Mouse (Mus musculus) forebrain, embryonic 16.5 days (tissue): ENCODE measurements around the gene Oas2. TPM values are rescaled to one million over a fixed set of nuclear protein-coding genes. Genes with fewer than 3 reads are reported as not detected.
A peak's percentile ranks its signal among the peaks of the same experiment; 100 is the strongest.

Experiments
- ATAC-seq: fragments of 200-750 bp; cut with Nextera tagmentation; 2 replicates; pipeline ENCODE4 v1.8.0; 2017; ENCODE audit warnings: mild to moderate bottlenecking, moderate library complexity
- H3K27ac ChIP-seq: fragments of 300-500 bp; sonication (generic); 2 replicates; pipeline ENCODE4 v1.5.1; 2014; ENCODE audit warnings: low read length, control low read depth
- H3K27me3 ChIP-seq: fragments of 300-500 bp; sonication (generic); replicated peaks from 2 replicates; pipeline ENCODE4 v1.6.1; 2014; ENCODE audit warnings: low read length; ENCODE audit not compliant: control insufficient read depth, insufficient read depth
- H3K36me3 ChIP-seq: fragments of 300-500 bp; sonication (generic); 2 replicates; pipeline ENCODE4 v1.6.1; 2014; ENCODE audit not compliant: control insufficient read depth, insufficient read depth
- H3K4me1 ChIP-seq: fragments of 300-500 bp; sonication (generic); replicated peaks from 2 replicates; pipeline ENCODE4 v1.6.1; 2014; ENCODE audit warnings: low read length; ENCODE audit not compliant: control insufficient read depth, insufficient read depth
- H3K4me2 ChIP-seq: fragments of 300-500 bp; sonication (generic); 2 replicates; pipeline ENCODE4 v1.6.1; 2014; ENCODE audit warnings: mild to moderate bottlenecking, low read length, control low read depth
- H3K4me3 ChIP-seq: fragments of 300-500 bp; sonication (generic); replicated peaks from 2 replicates; pipeline ENCODE4 v1.5.1; 2014; ENCODE audit warnings: mild to moderate bottlenecking, low read length, control low read depth
- H3K9ac ChIP-seq: fragments of 300-500 bp; sonication (generic); replicated peaks from 2 replicates; pipeline ENCODE4 v1.6.1; 2014; ENCODE audit warnings: low read depth, low read length, control low read depth
- H3K9me3 ChIP-seq: fragments of 300-500 bp; sonication (generic); 2 replicates; pipeline ENCODE4 v1.6.1; 2016; ENCODE audit warnings: low read length; ENCODE audit not compliant: control insufficient read depth
- WGBS: fragments of 180-500 bp; shearing (Covaris S2); extraction: QIAGEN DNeasy Blood & Tissue Kit; methylation state at CpG from one replicate; pipeline ENCODE4 v1.1.7; 2014; 5-methylcytosine and 5-hydroxymethylcytosine counted together
- polyA plus RNA-seq: library from polyadenylated mRNA; unstranded; fragments of >200 nt; fragmentation: Nextera tagmentation; extraction: Ambion mirVana; gene quantifications from 2 replicates; pipeline ENCODE4 v1.2.1, GENCODE M21; 2015

Gene Oas2
- polyA plus RNA-seq, 1 experiment from 2014 or later: 0.27 TPM

DNA sequence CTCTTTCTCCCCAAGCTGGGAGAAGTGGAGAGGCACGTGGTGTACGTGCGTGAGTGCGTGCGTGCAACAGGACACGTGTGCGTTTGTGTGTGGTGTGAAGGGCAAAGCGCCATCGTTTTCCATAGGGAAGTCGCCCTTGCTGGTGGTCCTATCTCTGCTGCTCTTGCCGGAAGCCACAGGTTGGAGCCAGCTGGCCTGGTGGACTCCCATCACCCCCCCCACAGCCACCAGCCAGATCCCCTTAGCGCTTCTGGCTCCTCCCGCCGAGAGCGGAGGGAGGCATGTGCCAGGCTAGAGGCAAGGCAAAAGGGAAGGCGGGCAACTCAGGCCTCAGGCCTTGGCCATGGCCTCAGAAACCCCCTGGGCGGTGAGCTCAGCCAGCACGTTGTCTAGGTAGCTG lies 68.7 kb downstream of the Oas2 start:
- H3K27ac ChIP-seq: 0 out of 2 replicates have a peak overlapping the region, but pooled peaks have one; percentile 57
- H3K27me3 ChIP-seq: 0 out of 2 replicates have a peak, but pooled peaks cover 3% of the 10 kb centered on the region
- no peak overlapping the region for H3K4me3 ChIP-seq
- H3K4me1 ChIP-seq: peaks cover 20% of the 10 kb centered on the region
- H3K4me2 ChIP-seq: no peak overlapping the region
- no peaks in the 10 kb centered on the region for H3K9me3 ChIP-seq
- ATAC-seq: 0 out of 2 replicates have a peak, but pooled peaks have one; percentile 8
- WGBS: 72% methylated on average over 18 of the region's 18 CpGs
- peaks cover 7% of the 10 kb centered on the region; the same call in 1 of the 2 replicates for H3K36me3 ChIP-seq
- no peak overlapping the region for H3K9ac ChIP-seq

Other genes starting within 250 kb of the Oas2 start
- gene Plbd2, start 246.2 kb downstream of the Oas2 start, polyA plus RNA-seq: 22.9 and 24.6 TPM in 2 replicates
- 1.9 and 2.0 TPM in 2 replicates for gene Slc8b1, start 238.7 kb downstream of the Oas2 start, polyA plus RNA-seq
- 15.4 and 18.3 TPM in 2 replicates for gene Tpcn1, start 161.2 kb downstream of the Oas2 start, polyA plus RNA-seq
- 0.98 and 1.0 TPM in 2 replicates for gene Iqcd, start 160.8 kb downstream of the Oas2 start, polyA plus RNA-seq
- gene Rita1, start 137.3 kb downstream of the Oas2 start, polyA plus RNA-seq: 21.2 and 26.9 TPM in 2 replicates
- 49.2 and 49.3 TPM in 2 replicates for gene Ddx54, start 137.1 kb downstream of the Oas2 start, polyA plus RNA-seq
- 0.39 and 0.46 TPM in 2 replicates for gene Cfap73, start 115.6 kb downstream of the Oas2 start, polyA plus RNA-seq
- 5.3 and 6.3 TPM in 2 replicates for gene Rasal1, start 101.0 kb downstream of the Oas2 start, polyA plus RNA-seq
- 43.4 and 44.1 TPM in 2 replicates for gene Dtx1, start 37.9 kb downstream of the Oas2 start, polyA plus RNA-seq
- gene Oas3, start 27.8 kb upstream of the Oas2 start, polyA plus RNA-seq: 0.15 and 0.25 TPM in 2 replicates
- not detected in 2 replicates for gene Oas1e, start 45.7 kb upstream of the Oas2 start, polyA plus RNA-seq
- 0.32 and 0.34 TPM in 2 replicates for gene Oas1c, start 62.7 kb upstream of the Oas2 start, polyA plus RNA-seq
- not detected in 2 replicates for gene Oas1f, start 97.5 kb upstream of the Oas2 start, polyA plus RNA-seq
- not detected in 2 replicates for gene Oas1h, start 111.6 kb upstream of the Oas2 start, polyA plus RNA-seq
- gene Oas1g, start 137.8 kb upstream of the Oas2 start, polyA plus RNA-seq: not detected in 2 replicates
- 0.40 and 0.53 TPM in 2 replicates for gene Oas1a, start 157.7 kb upstream of the Oas2 start, polyA plus RNA-seq
- not detected in 2 replicates for gene Oas1d, start 164.7 kb upstream of the Oas2 start, polyA plus RNA-seq